Mouse (Mus musculus) liver, embryonic 12.5 days (tissue): ENCODE data around the gene Senp1. TPM values are rescaled to one million over a fixed set of nuclear protein-coding genes. Genes with fewer than 3 reads are reported as not detected.

Source experiments
- ATAC-seq: fragments of 200-750 bp; cut with Nextera tagmentation; 2 replicates; pipeline ENCODE4 v1.8.0; 2017; ENCODE audit warnings: moderate number of reproducible peaks, mild to moderate bottlenecking, moderate library complexity
- H3K27ac ChIP-seq: fragments of 300-500 bp; sonication (generic); 2 replicates; pipeline ENCODE4 v1.5.1; 2016; ENCODE audit warnings: mild to moderate bottlenecking
- H3K27me3 ChIP-seq: fragments of 300-500 bp; sonication (generic); replicated peaks from 2 replicates; pipeline ENCODE4 v1.6.1; 2016; ENCODE audit warnings: mild to moderate bottlenecking, moderate library complexity
- H3K36me3 ChIP-seq: fragments of 300-500 bp; sonication (generic); 2 replicates; pipeline ENCODE4 v1.6.1; 2016; ENCODE audit warnings: mild to moderate bottlenecking, moderate library complexity
- H3K4me1 ChIP-seq: fragments of 300-500 bp; sonication (generic); 2 replicates; pipeline ENCODE4 v1.6.1; 2016
- H3K4me2 ChIP-seq: fragments of 300-500 bp; sonication (generic); 2 replicates; pipeline ENCODE4 v1.6.1; 2016; ENCODE audit warnings: mild to moderate bottlenecking, moderate library complexity
- H3K4me3 ChIP-seq: fragments of 300-500 bp; sonication (generic); 2 replicates; pipeline ENCODE4 v1.5.1; 2016; ENCODE audit warnings: mild to moderate bottlenecking, moderate library complexity
- H3K9ac ChIP-seq: fragments of 300-500 bp; sonication (generic); 2 replicates; pipeline ENCODE4 v1.6.1; 2016; ENCODE audit warnings: mild to moderate bottlenecking, moderate library complexity
- H3K9me3 ChIP-seq: fragments of 300-500 bp; sonication (generic); replicated peaks from 2 replicates; pipeline ENCODE4 v1.6.1; 2016; ENCODE audit warnings: mild to moderate bottlenecking, moderate library complexity
- WGBS: fragments of 180-500 bp; shearing (Covaris S2); methylation state at CpG from one replicate; pipeline ENCODE4 v1.1.7; 2016; ENCODE audit not compliant: insufficient replicate concordance; 5-methylcytosine and 5-hydroxymethylcytosine counted together
- polyA plus RNA-seq: library from polyadenylated mRNA; unstranded; fragments of >200 nt; fragmentation: Nextera tagmentation; extraction: Ambion mirVana; gene quantifications from 2 replicates; pipeline ENCODE4 v1.2.1, GENCODE M21; 2016

The Senp1 gene
- polyA plus RNA-seq, 1 experiment from 2014 or later, result 28.4 TPM

DNA sequence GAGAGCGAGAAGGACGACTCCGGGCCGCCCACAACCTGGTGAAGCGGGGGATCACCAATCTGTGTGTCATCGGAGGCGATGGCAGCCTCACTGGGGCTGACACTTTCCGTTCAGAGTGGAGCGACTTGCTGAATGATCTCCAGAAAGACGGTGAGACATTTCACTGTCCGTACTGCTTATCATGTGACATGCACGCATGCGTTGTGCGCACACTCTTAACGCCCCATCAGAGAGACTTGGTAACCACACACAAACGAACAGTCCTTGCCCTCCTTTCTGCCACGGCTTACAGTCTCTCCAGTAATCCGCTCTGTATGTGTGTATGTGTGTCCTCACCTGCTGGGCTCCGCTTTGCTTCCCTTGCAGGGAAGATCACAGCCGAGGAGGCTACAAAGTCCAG lies 27.3 kb upstream of the Senp1 start:
- Histone ChIP-seq H3K9ac (no peak overlapping the region), H3K27ac (no peak overlapping the region), H3K4me3 (no peak overlapping the region), H3K9me3 (no peaks in the 10 kb centered on the region), H3K36me3 (peaks cover 86% of the 10 kb centered on the region), H3K4me1 (peaks cover 26% of the 10 kb centered on the region), H3K4me2 (no peak overlapping the region), H3K27me3 (no peaks in the 10 kb centered on the region)
- WGBS, result 89% methylated on average over 20 of the region's 20 CpGs
- no peak for ATAC-seq

- no peak overlapping the region for H3K27ac ChIP-seq
- H3K27me3 ChIP-seq, result no peaks in the 10 kb centered on the region
- H3K4me2 ChIP-seq, result no peak overlapping the region
- no peaks in the 10 kb centered on the region for H3K9me3 ChIP-seq
- H3K9ac ChIP-seq, result no peak overlapping the region
- no peak for ATAC-seq
- H3K36me3 ChIP-seq, result peaks cover 83% of the 10 kb centered on the region
- WGBS, result 90% methylated on average over 12 of the region's 12 CpGs
- peaks cover 41% of the 10 kb centered on the region for H3K4me1 ChIP-seq
- H3K4me3 ChIP-seq, result no peak overlapping the region
These were observed 25.8 kb upstream of the Senp1 start for GRCm38 (mm10) chr15:98119363-98119762.

DNA sequence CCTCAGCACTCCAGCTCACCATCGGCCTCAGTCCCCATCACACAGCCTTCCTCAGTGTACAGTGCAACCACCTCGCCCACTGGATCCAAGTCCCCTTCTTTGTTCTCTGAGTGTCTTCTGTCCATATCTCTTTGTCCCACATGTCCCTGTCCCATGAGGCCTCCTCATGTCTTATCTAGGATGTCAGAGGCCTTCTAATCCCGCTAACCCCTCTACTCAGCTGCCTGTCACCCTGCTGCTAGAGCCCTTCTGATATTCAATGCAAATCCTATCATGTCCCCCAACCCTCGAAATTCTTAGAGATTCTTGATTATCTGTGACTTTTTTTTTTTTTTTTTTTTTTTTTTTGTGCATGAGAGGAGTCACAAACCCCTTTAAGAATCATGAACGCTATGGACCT lies 22.7 kb upstream of the Senp1 start:
- H3K27ac ChIP-seq, result peak overlapping the region; percentile 78
- H3K27me3 ChIP-seq, result no peaks in the 10 kb centered on the region
- peak; percentile 95 for ATAC-seq
- H3K4me3 ChIP-seq, result peak overlapping the region; percentile 5; the same call in 1 of the 2 replicates
- 24% methylated on average over 5 of the region's 5 CpGs for WGBS
- peaks cover 73% of the 10 kb centered on the region for H3K36me3 ChIP-seq
- H3K4me2 ChIP-seq, result peak overlapping the region; percentile 56
- H3K4me1 ChIP-seq, result peaks cover 55% of the 10 kb centered on the region
- no peaks in the 10 kb centered on the region for H3K9me3 ChIP-seq
- peak overlapping the region; percentile 51; the same call in 1 of the 2 replicates for H3K9ac ChIP-seq

DNA sequence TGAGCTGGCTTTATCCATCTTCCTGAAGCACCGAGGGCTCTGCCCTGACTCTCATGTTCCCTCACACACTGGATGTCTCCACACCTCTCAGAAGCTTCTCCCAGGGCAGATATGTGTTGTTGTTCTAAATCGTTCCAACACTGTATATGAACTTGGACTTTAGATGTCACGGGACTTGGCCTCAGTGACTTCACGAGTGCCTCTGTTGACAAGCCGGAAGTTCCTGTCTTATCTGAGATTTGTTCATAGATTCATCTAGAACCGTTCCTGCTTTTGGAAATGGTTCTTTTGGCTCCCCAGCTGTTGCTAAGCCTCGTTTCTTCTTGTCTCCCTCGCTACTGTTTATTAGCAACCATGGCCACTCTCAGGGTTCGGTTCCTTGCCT lies 22.2 kb upstream of the Senp1 start:
- H3K27me3 ChIP-seq, result no peaks in the 10 kb centered on the region
- peak overlapping the region; percentile 51; the same call in 1 of the 2 replicates for H3K9ac ChIP-seq
- peak overlapping the region; percentile 78 for H3K27ac ChIP-seq
- H3K9me3 ChIP-seq, result no peaks in the 10 kb centered on the region
- WGBS, result 49% methylated on average over 9 of the region's 9 CpGs
- H3K4me2 ChIP-seq, result peak overlapping the region; percentile 56
- H3K4me3 ChIP-seq, result peak overlapping the region; percentile 5; the same call in 1 of the 2 replicates
- peaks cover 67% of the 10 kb centered on the region for H3K36me3 ChIP-seq
- H3K4me1 ChIP-seq, result peaks cover 60% of the 10 kb centered on the region
- ATAC-seq, result no peak; the same call in 1 of the 2 replicates

DNA sequence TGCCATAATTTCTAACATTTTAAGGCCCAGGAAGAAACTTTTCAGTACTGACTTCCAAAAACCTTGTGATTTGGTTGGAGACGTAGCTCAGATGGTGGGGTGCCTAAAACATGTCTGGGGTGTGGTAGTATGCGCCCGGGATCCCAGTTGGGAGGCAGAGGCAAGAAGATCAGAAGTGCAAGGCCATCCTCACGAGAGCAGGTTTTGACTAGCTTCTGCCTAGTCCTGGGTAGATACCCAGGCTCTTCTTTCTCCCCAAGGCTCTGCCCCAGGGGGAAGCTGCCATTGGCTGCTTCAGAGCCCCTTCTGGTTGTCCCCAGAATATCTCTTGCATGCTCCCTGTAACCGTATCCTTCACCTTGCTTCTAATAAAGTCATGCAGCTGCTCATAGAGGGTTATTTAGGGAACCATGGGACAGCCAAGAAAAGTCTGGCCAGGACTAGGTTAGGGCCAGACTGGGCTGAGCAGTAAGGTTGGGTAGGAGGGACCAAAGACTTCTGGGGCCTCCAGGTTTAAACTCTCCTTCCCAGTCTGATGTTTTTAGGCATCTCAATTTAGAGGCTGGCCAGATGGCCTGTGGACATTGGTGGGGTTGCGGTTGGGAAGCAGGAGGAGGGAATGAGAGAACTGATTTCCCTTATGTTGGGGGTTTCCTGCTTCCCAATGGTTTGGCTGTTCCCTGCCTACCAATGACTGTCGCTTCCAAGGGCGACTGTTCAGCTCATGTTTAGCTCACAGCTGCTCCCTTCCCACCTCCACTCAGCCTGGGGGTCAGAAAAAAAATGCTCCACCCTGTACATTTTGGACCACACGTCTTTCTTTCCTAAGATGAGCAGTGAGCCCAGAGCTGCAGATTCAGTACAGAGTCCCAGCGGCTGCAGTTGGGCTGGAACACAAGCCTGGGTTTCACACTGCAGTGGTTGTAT lies 21.6 kb upstream of the Senp1 start:
- Histone ChIP-seq H3K36me3 (peaks cover 61% of the 10 kb centered on the region), H3K4me1 (peaks cover 66% of the 10 kb centered on the region), H3K9me3 (no peaks in the 10 kb centered on the region), H3K4me3 (no peak overlapping the region), H3K27me3 (no peaks in the 10 kb centered on the region), H3K27ac (peak overlapping the region; percentile 78), H3K9ac (no peak overlapping the region), H3K4me2 (peak overlapping the region; percentile 56)
- 76% methylated on average over 10 of the region's 10 CpGs for WGBS
- ATAC-seq, result no peak

DNA sequence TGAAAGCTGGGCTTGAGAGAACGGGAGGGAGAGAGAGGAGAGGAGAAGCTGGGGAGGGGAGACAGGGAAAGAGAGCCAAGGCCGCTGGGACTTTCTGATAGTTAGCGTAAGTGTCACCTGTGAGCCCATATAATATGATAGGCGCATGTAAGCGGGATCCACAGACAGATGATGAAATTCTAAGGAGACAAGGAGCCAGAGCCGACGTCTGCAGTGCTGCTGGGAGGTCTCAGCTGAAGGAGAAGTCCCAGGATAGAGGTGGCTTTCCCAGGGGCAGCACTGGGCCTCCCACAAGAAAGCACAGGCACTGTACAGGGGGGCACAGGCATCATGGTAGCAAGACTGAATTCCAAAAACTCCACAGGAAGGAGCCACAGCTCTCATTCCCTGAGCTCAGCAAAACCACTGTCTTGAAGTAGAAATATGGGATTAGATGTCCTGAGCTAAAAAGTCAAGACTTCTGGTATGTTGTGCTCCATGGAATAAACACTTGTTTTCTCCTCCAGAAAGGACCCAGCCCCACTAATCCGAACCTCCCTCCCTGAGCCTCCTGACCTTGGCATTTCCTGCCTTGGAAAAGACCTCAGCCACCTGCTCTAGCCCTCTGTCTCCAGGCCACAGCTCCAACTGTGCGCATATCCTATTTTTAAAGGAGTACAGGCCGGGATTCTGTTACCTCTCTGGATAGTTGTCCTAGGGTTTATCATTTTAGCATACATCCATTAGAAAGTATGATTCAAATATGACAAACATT lies 20.7 kb upstream of the Senp1 start:
- Histone ChIP-seq H3K4me1 (peaks cover 74% of the 10 kb centered on the region), H3K27ac (no peak overlapping the region), H3K4me2 (no peak overlapping the region), H3K36me3 (peaks cover 54% of the 10 kb centered on the region), H3K9ac (no peak overlapping the region), H3K27me3 (no peaks in the 10 kb centered on the region), H3K9me3 (no peaks in the 10 kb centered on the region), H3K4me3 (no peak overlapping the region)
- 76% methylated on average over 10 of the region's 10 CpGs for WGBS
- no peak for ATAC-seq

DNA sequence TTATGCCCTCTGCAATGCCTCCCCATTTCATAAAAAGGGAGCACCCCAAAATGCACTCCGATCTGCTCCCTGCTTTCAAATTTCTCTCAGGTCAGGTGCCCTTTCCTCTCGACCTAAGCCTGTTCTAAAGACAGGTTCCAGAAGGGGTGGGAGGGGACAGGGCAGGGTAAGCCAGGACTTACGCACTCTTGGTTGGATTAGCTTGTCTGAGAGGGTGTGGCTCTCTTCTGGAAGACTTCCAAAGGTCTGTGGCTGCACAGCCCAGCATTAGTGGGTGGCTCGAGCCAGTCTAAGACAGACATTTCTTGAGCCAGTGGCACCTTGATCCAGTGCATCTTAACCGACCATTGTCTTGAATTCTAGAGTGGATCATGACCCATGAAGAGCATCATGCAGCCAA lies 18.2 kb upstream of the Senp1 start:
- ATAC-seq, result no peak
- WGBS, result 67% methylated on average over 5 of the region's 5 CpGs
- Histone ChIP-seq H3K4me2 (no peak overlapping the region), H3K4me3 (no peak overlapping the region), H3K27ac (no peak overlapping the region), H3K4me1 (peaks cover 80% of the 10 kb centered on the region), H3K9ac (no peak overlapping the region), H3K9me3 (no peaks in the 10 kb centered on the region), H3K27me3 (no peaks in the 10 kb centered on the region), H3K36me3 (peaks cover 32% of the 10 kb centered on the region)

DNA sequence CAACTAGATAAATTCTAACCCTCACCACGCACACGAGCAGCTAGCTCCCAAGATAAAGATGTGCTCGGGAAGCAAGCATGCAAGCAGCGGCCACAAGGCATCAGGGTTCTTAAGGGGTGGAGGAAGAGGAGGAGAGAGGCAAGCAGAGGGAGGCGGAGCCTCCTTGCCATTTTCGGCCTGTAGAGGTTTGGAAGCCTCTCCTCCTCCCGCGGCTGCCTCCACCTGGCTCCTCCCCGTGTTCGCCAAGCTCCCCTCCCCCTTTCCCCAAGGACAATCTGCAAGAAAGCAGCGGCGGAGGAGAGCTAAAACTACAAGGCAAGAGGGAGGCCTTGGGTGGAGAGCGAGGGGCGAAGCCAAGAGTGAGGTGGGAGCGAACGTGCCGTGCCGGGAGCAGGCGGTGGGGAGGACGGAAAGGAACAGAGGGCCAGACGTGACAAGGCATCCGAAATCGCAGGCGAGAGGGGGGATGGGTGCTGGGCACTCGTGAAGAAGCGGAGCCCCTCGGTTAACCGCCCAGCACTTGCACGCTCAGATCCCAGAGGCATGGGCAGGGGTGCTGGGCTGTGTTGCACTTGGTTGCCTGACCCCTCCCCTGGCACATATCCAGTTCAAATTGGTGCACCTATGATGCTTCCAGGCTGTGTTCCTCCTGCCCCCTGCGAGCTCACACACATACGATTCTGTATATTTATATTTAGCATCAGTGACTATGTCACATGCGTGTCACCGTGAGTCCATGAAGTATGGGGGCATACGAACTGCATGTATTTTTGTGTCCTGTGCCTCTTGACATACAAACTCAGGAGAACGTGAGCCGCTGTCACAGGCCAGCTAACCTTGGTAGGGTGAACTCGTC lies 15.0 kb upstream of the Senp1 start:
- Histone ChIP-seq H3K4me3 (peak overlapping the region; percentile 72), H3K4me2 (peak overlapping the region; percentile 90), H3K4me1 (peaks cover 53% of the 10 kb centered on the region), H3K9me3 (no peaks in the 10 kb centered on the region), H3K36me3 (peaks cover 15% of the 10 kb centered on the region), H3K9ac (peak overlapping the region; percentile 76), H3K27me3 (no peaks in the 10 kb centered on the region), H3K27ac (peak overlapping the region; percentile 75)
- WGBS, result 4% methylated on average over 37 of the region's 37 CpGs
- ATAC-seq, result peak; percentile 98

DNA sequence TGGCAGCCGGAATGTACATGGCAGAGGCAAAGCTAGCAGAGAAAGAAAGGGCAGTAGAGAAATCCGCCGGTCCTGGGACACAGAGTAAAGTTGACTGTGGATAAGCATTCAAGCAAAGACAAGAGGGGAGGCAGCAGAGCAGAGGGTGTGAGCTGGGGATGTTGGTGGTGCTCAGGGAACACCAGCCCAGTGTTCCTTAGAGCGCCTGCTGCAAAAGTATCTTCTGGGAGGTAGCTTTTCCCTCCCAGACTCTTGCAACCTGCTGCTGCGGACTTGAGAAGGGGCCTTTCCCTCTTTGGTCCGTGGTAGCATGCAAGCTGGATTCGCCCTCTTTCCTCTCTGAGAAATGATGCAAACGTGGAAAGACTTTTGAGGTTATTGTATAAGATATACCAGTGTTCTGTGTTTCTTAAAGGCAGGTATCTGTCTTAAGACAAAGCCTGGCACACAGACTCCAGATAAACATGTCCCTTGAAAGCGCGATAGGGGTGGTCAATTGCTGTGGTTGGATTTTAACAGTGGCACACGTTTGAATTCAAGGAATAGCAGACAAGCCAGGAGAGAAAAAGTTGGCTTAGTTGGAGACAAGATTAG lies 14.3 kb upstream of the Senp1 start:
- ATAC-seq, result no peak; the same call in 1 of the 2 replicates
- Histone ChIP-seq H3K27me3 (no peaks in the 10 kb centered on the region), H3K4me1 (peaks cover 53% of the 10 kb centered on the region), H3K4me3 (peak overlapping the region; percentile 72), H3K4me2 (peak overlapping the region; percentile 90), H3K36me3 (peaks cover 9% of the 10 kb centered on the region), H3K9me3 (no peaks in the 10 kb centered on the region), H3K27ac (peak overlapping the region; percentile 75), H3K9ac (peak overlapping the region; percentile 76)
- 38% methylated on average over 11 of the region's 11 CpGs for WGBS

GRCm38 (mm10) chr15:98107230-98107629 lies 13.7 kb upstream of the Senp1 start:
- no peak for ATAC-seq
- Histone ChIP-seq H3K27me3 (no peaks in the 10 kb centered on the region), H3K4me3 (no peak overlapping the region), H3K9ac (0 out of 2 replicates have a peak overlapping the region, but pooled peaks have one; percentile 14), H3K9me3 (no peaks in the 10 kb centered on the region), H3K27ac (peak overlapping the region; percentile 75; the same call in 1 of the 2 replicates), H3K4me1 (peaks cover 52% of the 10 kb centered on the region), H3K4me2 (peak overlapping the region; percentile 90), H3K36me3 (peaks cover 3% of the 10 kb centered on the region; the same call in 1 of the 2 replicates)
- 71% methylated on average over 6 of the region's 6 CpGs for WGBS

- Histone ChIP-seq H3K4me1 (peaks cover 44% of the 10 kb centered on the region), H3K9ac (no peak overlapping the region), H3K36me3 (0 out of 2 replicates have a peak, but pooled peaks cover 3% of the 10 kb centered on the region), H3K4me2 (no peak overlapping the region), H3K27me3 (no peaks in the 10 kb centered on the region), H3K9me3 (no peaks in the 10 kb centered on the region), H3K27ac (no peak overlapping the region), H3K4me3 (no peak overlapping the region)
- 65% methylated on average over 6 of the region's 6 CpGs for WGBS
- no peak for ATAC-seq
These were observed 13.0 kb upstream of the Senp1 start for GRCm38 (mm10) chr15:98106506-98106905.
